Mouse (Mus musculus) ES-Bruce4 (cell line): ENCODE measurements around the gene Atp2a1.

Experiments used
- CTCF ChIP-seq: IDR thresholded peaks from one replicate; pipeline ENCODE4 v1.8.1; 2011; ENCODE audit warnings: low read depth, low read length
- EP300 ChIP-seq: IDR thresholded peaks from 2 replicates; pipeline ENCODE4 v1.6.1; 2011; ENCODE audit warnings: low read depth, low read length; ENCODE audit not compliant: insufficient read depth
- POLR2A ChIP-seq: IDR thresholded peaks from one replicate; pipeline ENCODE4 v1.8.1; 2011; ENCODE audit warnings: low read length; ENCODE audit not compliant: insufficient read depth

- TF ChIP-seq POLR2A (no peak), CTCF (no peak), EP300 (no peak)
Measured at GRCm38 (mm10) chr7:126472713-126473112, 9.8 kb upstream of the Atp2a1 start.
